Mouse (Mus musculus) spleen, embryonic (tissue): Measurements from ENCODE around the gene Kdelr1.

Experiments
- CTCF ChIA-PET: fragments of 350-600 bp; sonication (Branson Sonifier 250); formaldehyde crosslinking; loops from one replicate; lab custom pipeline; 2022; lab: Charles Lee

Kdelr1 gene

GRCm38 (mm10) chr7:45916056-45917003, 43.8 kb downstream of the Kdelr1 start:
- CTCF ChIA-PET, result interaction anchor here (0.5 to 0.6 kb wide), 2 partner anchors 21 to 48 kb away, joined by 3 to 11 read pairs; no protein-coding TSS in a partner anchor

- CTCF ChIA-PET, result interaction anchor here (0.5 to 1.0 kb wide), 2 partner anchors 8 to 48 kb away, joined by 3 read pairs; no protein-coding TSS in a partner anchor
Measured at GRCm38 (mm10) chr7:45917004-45917704, 44.6 kb downstream of the Kdelr1 start.

- CTCF ChIA-PET, result interaction anchor here (1.0 kb wide), 1 partner anchor 8 kb away, joined by 3 read pairs; no protein-coding TSS in a partner anchor
Measured at GRCm38 (mm10) chr7:45917926-45918325, 45.4 kb downstream of the Kdelr1 start.

- CTCF ChIA-PET, result interaction anchor here (0.6 to 1.2 kb wide), 4 partner anchors 13 to 204 kb away, joined by 3 to 5 read pairs (median 3); no protein-coding TSS in a partner anchor
Measured at GRCm38 (mm10) chr7:45919083-45919671, 46.6 kb downstream of the Kdelr1 start.

GRCm38 (mm10) chr7:45919761-45920160, 47.2 kb downstream of the Kdelr1 start:
- CTCF ChIA-PET, result interaction anchor here (1.2 kb wide), 1 partner anchor 51 kb away, joined by 3 read pairs; no protein-coding TSS in a partner anchor

- CTCF ChIA-PET, result interaction anchor here (0.7 to 1.2 kb wide), 3 partner anchors 42 to 52 kb away, joined by 3 to 4 read pairs (median 3); partner anchors contain the start of genes Grin2d and Kdelr1
Measured at GRCm38 (mm10) chr7:45920583-45921241, 48.1 kb downstream of the Kdelr1 start.

GRCm38 (mm10) chr7:45921242-45921621, 48.7 kb downstream of the Kdelr1 start, which contains the start of gene Emp3:
Emp3 (minus strand) TSS chr7:45921404.
- CTCF ChIA-PET, result interaction anchor here (0.7 to 1.1 kb wide), 2 partner anchors 43 to 49 kb away, joined by 3 to 4 read pairs; partner anchors contain the start of genes Grin2d and Kdelr1

- CTCF ChIA-PET, result interaction anchor here (1.1 kb wide), 1 partner anchor 49 kb away, joined by 3 read pairs; the partner anchor contains the start of gene Kdelr1
Measured at GRCm38 (mm10) chr7:45921950-45922600, 49.5 kb downstream of the Kdelr1 start.

- CTCF ChIA-PET, result interaction anchor here (0.6 kb wide), 1 partner anchor 123 kb away, joined by 3 read pairs; no protein-coding TSS in a partner anchor
Measured at GRCm38 (mm10) chr7:45922928-45923761, 50.6 kb downstream of the Kdelr1 start.

GRCm38 (mm10) chr7:45923762-45924428, 51.3 kb downstream of the Kdelr1 start, which contains the start of gene Ccdc114:
Ccdc114 (plus strand) TSS chr7:45924072.
- CTCF ChIA-PET, result no interaction called here

GRCm38 (mm10) chr7:45924429-45924816, 51.9 kb downstream of the Kdelr1 start:
- CTCF ChIA-PET, result interaction anchor here (0.6 kb wide), 1 partner anchor 32 kb away, joined by 7 read pairs; no protein-coding TSS in a partner anchor

- CTCF ChIA-PET, result interaction anchor here (1.6 kb wide), 1 partner anchor 54 kb away, joined by 4 read pairs; no protein-coding TSS in a partner anchor
Measured at GRCm38 (mm10) chr7:45928626-45929295, 56.2 kb downstream of the Kdelr1 start.

- CTCF ChIA-PET, result interaction anchor here (1.0 to 1.6 kb wide), 2 partner anchors 55 to 57 kb away, joined by 3 to 4 read pairs; partner anchors contain the start of gene Kdelr1
Measured at GRCm38 (mm10) chr7:45929688-45930087, 57.1 kb downstream of the Kdelr1 start.
